Mouse (Mus musculus) lung, embryonic 16.5 days (tissue): ENCODE results near the gene Cwc22. TPM values are rescaled to one million over a fixed set of nuclear protein-coding genes. Genes with fewer than 3 reads are reported as not detected.

Experiments
- ATAC-seq: fragments of 200-750 bp; cut with Nextera tagmentation; 2 replicates; pipeline ENCODE4 v1.8.0; 2017; ENCODE audit warnings: low read depth, mild to moderate bottlenecking, moderate library complexity
- H3K27ac ChIP-seq: fragments of 300-500 bp; sonication (generic); 2 replicates; pipeline ENCODE4 v1.5.1; 2014; ENCODE audit warnings: mild to moderate bottlenecking, control low read depth, low read length
- H3K27me3 ChIP-seq: fragments of 300-500 bp; sonication (generic); 2 replicates; pipeline ENCODE4 v1.6.1; 2014; ENCODE audit warnings: low read depth, low read length, mixed read lengths; ENCODE audit not compliant: control insufficient read depth, insufficient read depth
- H3K36me3 ChIP-seq: fragments of 300-500 bp; sonication (generic); 2 replicates; pipeline ENCODE4 v1.6.1; 2014; ENCODE audit warnings: low read length; ENCODE audit not compliant: control insufficient read depth, insufficient read depth
- H3K4me1 ChIP-seq: fragments of 300-500 bp; sonication (generic); replicated peaks from 2 replicates; pipeline ENCODE4 v1.6.1; 2014; ENCODE audit warnings: low read length, mixed read lengths; ENCODE audit not compliant: control insufficient read depth, insufficient read depth
- H3K4me2 ChIP-seq: fragments of 300-500 bp; sonication (generic); 2 replicates; pipeline ENCODE4 v1.6.1; 2014; ENCODE audit warnings: low read depth, low read length, control low read depth
- H3K4me3 ChIP-seq: fragments of 300-500 bp; sonication (generic); 2 replicates; pipeline ENCODE4 v1.5.1; 2014; ENCODE audit warnings: mild to moderate bottlenecking, low read length, control low read depth
- H3K9ac ChIP-seq: fragments of 300-500 bp; sonication (generic); 2 replicates; pipeline ENCODE4 v1.6.1; 2014; ENCODE audit warnings: low read length, control low read depth
- H3K9me3 ChIP-seq: fragments of 300-500 bp; sonication (generic); 2 replicates; pipeline ENCODE4 v1.6.1; 2016; ENCODE audit warnings: low read length; ENCODE audit not compliant: control insufficient read depth
- WGBS: fragments of 180-500 bp; shearing (Covaris S2); extraction: QIAGEN DNeasy Blood & Tissue Kit; methylation state at CpG from one replicate; pipeline ENCODE4 v1.1.7; 2014; 5-methylcytosine and 5-hydroxymethylcytosine counted together
- polyA plus RNA-seq: library from polyadenylated mRNA; unstranded; fragments of >200 nt; fragmentation: Nextera tagmentation; extraction: Ambion mirVana; gene quantifications from 2 replicates; pipeline ENCODE4 v1.2.1, GENCODE M21; 2015

Gene Cwc22
- polyA plus RNA-seq, 1 experiment from 2014 or later = 27.6 TPM

- H3K9ac ChIP-seq = no peak overlapping the region
- 93% methylated on average over 8 of the region's 8 CpGs for WGBS
- ATAC-seq = no peak
- no peaks in the 10 kb centered on the region for H3K9me3 ChIP-seq
- H3K4me3 ChIP-seq = no peak overlapping the region
- no peaks in the 10 kb centered on the region for H3K27me3 ChIP-seq
- no peak overlapping the region for H3K4me2 ChIP-seq
- H3K27ac ChIP-seq = no peak overlapping the region
- no peaks in the 10 kb centered on the region for H3K4me1 ChIP-seq
- peaks cover 28% of the 10 kb centered on the region for H3K36me3 ChIP-seq
Measured at GRCm38 (mm10) chr2:77923182-77923581, 23.0 kb downstream of the Cwc22 start.

GRCm38 (mm10) chr2:77921307-77921706 lies 24.9 kb downstream of the Cwc22 start:
- Histone ChIP-seq H3K4me1 (no peaks in the 10 kb centered on the region), H3K36me3 (peaks cover 36% of the 10 kb centered on the region), H3K27ac (no peak overlapping the region), H3K9ac (no peak overlapping the region), H3K4me2 (no peak overlapping the region), H3K27me3 (no peaks in the 10 kb centered on the region), H3K9me3 (no peaks in the 10 kb centered on the region), H3K4me3 (no peak overlapping the region)
- 95% methylated on average over 4 of the region's 4 CpGs for WGBS
- ATAC-seq = no peak

- Histone ChIP-seq H3K4me2 (no peak overlapping the region), H3K9ac (no peak overlapping the region), H3K9me3 (no peaks in the 10 kb centered on the region), H3K27ac (no peak overlapping the region), H3K27me3 (no peaks in the 10 kb centered on the region), H3K4me1 (no peaks in the 10 kb centered on the region), H3K4me3 (no peak overlapping the region), H3K36me3 (peaks cover 36% of the 10 kb centered on the region)
- WGBS = 94% methylated on average over 2 of the region's 2 CpGs
- ATAC-seq = no peak
Measured at GRCm38 (mm10) chr2:77920621-77921020, 25.6 kb downstream of the Cwc22 start.

GRCm38 (mm10) chr2:77918474-77918873 lies 27.7 kb downstream of the Cwc22 start:
- Histone ChIP-seq H3K27me3 (no peaks in the 10 kb centered on the region), H3K9me3 (no peaks in the 10 kb centered on the region), H3K36me3 (peaks cover 41% of the 10 kb centered on the region), H3K9ac (no peak overlapping the region), H3K4me1 (no peaks in the 10 kb centered on the region), H3K27ac (no peak overlapping the region), H3K4me3 (no peak overlapping the region), H3K4me2 (no peak overlapping the region)
- ATAC-seq = no peak
- WGBS = 78% methylated on average over 3 of the region's 3 CpGs

- Histone ChIP-seq H3K27ac (no peak overlapping the region), H3K27me3 (no peaks in the 10 kb centered on the region)
Measured at GRCm38 (mm10) chr2:77918006-77918405, 28.2 kb downstream of the Cwc22 start.

GRCm38 (mm10) chr2:77917360-77917734 lies 28.8 kb downstream of the Cwc22 start:
- Histone ChIP-seq H3K4me2 (no peak overlapping the region), H3K4me3 (no peak overlapping the region), H3K9ac (no peak overlapping the region), H3K4me1 (no peaks in the 10 kb centered on the region), H3K9me3 (no peaks in the 10 kb centered on the region), H3K27me3 (no peaks in the 10 kb centered on the region), H3K27ac (no peak overlapping the region), H3K36me3 (peaks cover 34% of the 10 kb centered on the region)
- 92% methylated on average over 3 of the region's 3 CpGs for WGBS
- ATAC-seq = no peak

More at GRCm38 (mm10) chr2:77918006-77918405, 28.2 kb downstream of the Cwc22 start:
- H3K9me3 ChIP-seq = no peaks in the 10 kb centered on the region
- H3K9ac ChIP-seq = no peak overlapping the region
- WGBS = 83% methylated on average over 2 of the region's 2 CpGs
- ATAC-seq = no peak
- peaks cover 36% of the 10 kb centered on the region for H3K36me3 ChIP-seq
- no peak overlapping the region for H3K4me3 ChIP-seq
- H3K4me2 ChIP-seq = no peak overlapping the region
- no peaks in the 10 kb centered on the region for H3K4me1 ChIP-seq

- Histone ChIP-seq H3K4me2 (no peak overlapping the region), H3K9ac (no peak overlapping the region), H3K4me3 (no peak overlapping the region), H3K36me3 (peaks cover 34% of the 10 kb centered on the region), H3K9me3 (no peaks in the 10 kb centered on the region), H3K27me3 (no peaks in the 10 kb centered on the region), H3K27ac (no peak overlapping the region), H3K4me1 (no peaks in the 10 kb centered on the region)
- WGBS = 83% methylated on average over 8 of the region's 8 CpGs
- ATAC-seq = no peak
Measured at GRCm38 (mm10) chr2:77916586-77917359, 29.4 kb downstream of the Cwc22 start.

- H3K27ac ChIP-seq = no peak overlapping the region
- H3K9ac ChIP-seq = no peak overlapping the region
- no peaks in the 10 kb centered on the region for H3K9me3 ChIP-seq
- no peaks in the 10 kb centered on the region for H3K27me3 ChIP-seq
- ATAC-seq = no peak
- no peak overlapping the region for H3K4me2 ChIP-seq
- H3K36me3 ChIP-seq = peaks cover 32% of the 10 kb centered on the region
- H3K4me1 ChIP-seq = no peaks in the 10 kb centered on the region
- 95% methylated on average over 8 of the region's 8 CpGs for WGBS
- H3K4me3 ChIP-seq = no peak overlapping the region
Measured at GRCm38 (mm10) chr2:77915187-77915586, 31.0 kb downstream of the Cwc22 start.

GRCm38 (mm10) chr2:77913628-77914027 lies 32.5 kb downstream of the Cwc22 start:
- Histone ChIP-seq H3K4me1 (no peaks in the 10 kb centered on the region), H3K27me3 (no peaks in the 10 kb centered on the region), H3K9me3 (no peaks in the 10 kb centered on the region), H3K4me3 (no peak overlapping the region), H3K9ac (no peak overlapping the region), H3K4me2 (no peak overlapping the region), H3K36me3 (peaks cover 26% of the 10 kb centered on the region), H3K27ac (no peak overlapping the region)
- no peak for ATAC-seq
- 70% methylated on average over 2 of the region's 2 CpGs for WGBS
